Mouse (Mus musculus) kidney, embryonic 15.5 days (tissue): ENCODE results near the gene Trdn. TPM values are rescaled to one million over a fixed set of nuclear protein-coding genes. Genes with fewer than 3 reads are reported as not detected.

Source experiments
- polyA plus RNA-seq: library from polyadenylated mRNA; unstranded; fragments of >200 nt; fragmentation: Nextera tagmentation; extraction: Ambion mirVana; gene quantifications from 2 replicates; pipeline ENCODE4 v1.2.1, GENCODE M21; 2015

The Trdn gene
- polyA plus RNA-seq, 1 experiment from 2014 or later, result 1.3 TPM

Other genes starting within 250 kb of the Trdn start
- 0.60 and 0.77 TPM in 2 replicates for gene Nkain2, start 190.1 kb upstream of the Trdn start, polyA plus RNA-seq